Mouse (Mus musculus): ENCODE measurements at regions not wholly inside any gene's neighbourhood (a gene's known extent, or its start where the extent isn't known, plus 50 kb on each side); places are given as distances from the start of the nearest gene placed in this dataset.

- peak; percentile 5 for DNase-seq
Observed at GRCm38 (mm10) chr2:98439532-98439931, 222.5 kb upstream of the Gm10801 start.

- no peak for DNase-seq
Observed at GRCm38 (mm10) chr2:98481533-98481932, 180.5 kb upstream of the Gm10801 start.

Data from lung, postnatal 36 days (tissue).